Mouse (Mus musculus) right cerebral cortex, postnatal 36 days (tissue): Measurements from ENCODE around the gene E2f8.

Source experiments
- DNase-seq, 2 experiments: peaks; one replicate each; pipeline ENCODE4 v3.0.0; 2022; ENCODE audit warnings: low spot score in 2 of 2, mixed read lengths in 1 of 2

Gene E2f8

DNA sequence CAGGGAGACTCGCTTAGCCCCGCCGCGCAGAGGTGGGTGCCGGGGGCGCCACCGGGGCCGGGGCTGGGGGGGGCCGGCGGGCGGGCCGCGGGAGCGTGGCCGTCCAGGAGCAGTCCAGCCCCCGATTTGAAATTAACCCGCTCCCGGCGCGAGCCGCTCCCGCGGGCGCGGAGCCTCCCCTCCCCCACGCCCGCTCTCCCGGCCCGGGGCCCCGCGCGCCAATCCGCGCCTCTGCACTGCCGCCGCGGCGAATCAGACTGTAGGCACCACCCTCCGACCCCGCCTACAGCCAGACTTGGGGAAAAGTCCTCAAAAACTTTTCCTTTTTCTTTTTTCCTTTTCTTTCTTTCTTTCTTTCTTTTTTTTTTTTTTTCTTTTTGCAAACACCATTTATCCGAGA, at the start of gene E2f8:
TSS of gene E2f8 (minus strand) at position 111 of the 400 bp plus-strand sequence.
- no peak for DNase-seq

DNA sequence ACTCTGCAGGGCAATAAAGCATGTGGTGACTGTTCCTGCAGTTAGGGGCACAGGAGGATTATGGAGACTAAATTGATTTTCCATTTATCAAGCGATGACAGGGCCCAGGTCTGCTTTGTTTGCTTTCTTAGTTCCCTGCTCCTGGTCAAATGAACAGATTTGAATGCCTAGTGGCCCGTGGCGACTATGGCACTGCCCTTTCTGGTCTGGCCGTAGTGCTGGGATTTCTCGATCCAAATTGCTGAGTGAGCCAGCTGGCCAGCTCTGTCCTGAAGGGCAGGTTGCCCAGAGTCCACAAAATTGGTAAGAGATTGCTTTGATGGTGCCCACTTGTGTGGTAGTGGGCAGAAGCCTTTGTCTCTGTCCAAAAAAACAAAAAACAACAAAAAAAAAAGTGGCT, 49.0 kb upstream of the E2f8 start:
- peak; percentile 8 to 24 for DNase-seq

DNA sequence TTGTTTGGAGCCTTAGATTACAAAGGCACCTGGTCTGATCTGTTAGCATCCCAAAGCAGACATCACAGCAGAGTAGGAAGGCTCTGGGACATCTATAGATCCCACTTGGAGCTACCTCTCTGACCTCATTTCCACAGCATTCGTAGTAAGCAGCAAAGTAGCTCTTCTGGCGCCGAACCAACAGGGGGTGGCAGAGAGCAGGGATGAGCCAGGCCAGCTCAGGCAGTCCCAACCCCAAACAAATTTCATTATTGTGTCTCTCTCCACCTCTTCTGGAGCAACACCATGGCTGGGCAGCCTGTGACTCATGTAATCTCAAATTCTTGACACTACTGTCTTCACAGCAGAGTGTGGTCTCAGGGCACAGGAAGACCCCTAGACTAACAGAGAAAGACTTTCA, 47.0 kb upstream of the E2f8 start:
- DNase-seq: peak; percentile 27 to 37

DNA sequence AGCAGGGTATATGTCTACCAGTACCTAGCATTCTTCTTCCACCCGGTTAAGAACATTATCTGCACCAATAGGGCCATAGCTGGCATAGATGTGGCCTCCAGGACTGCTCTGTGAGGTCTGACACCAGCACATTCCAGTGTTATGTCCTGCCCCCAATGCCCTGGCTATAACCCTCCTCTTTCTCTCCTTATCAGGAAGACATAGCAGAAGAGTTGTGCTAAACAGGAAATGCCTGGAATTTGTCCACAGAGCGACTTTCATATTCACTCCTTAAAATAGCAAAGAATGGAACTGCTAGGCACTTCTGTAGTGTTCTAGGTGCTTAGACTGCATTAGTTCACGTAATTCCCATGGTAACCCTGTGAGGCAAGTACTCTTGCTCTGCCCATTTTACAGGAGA, 43.8 kb upstream of the E2f8 start:
- DNase-seq: no peak

DNA sequence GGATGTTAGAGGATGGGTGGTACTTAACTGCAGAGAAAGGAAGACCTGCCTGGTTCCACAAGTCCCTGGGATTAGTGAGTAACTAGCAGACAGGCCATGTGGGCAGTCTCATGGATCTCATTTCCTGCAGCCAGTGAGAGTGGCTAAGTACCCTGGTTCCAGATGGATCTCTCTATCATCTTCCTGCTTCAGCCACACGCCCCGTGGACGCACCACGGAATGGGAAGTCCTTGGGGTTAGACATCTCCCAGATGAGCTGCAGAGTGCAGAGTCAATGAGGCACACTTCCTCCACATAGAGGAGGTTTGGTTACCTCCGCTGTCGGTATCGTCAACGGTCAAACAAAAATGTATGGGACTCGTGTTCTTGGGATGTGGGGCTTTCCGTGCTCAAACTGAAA, 42.2 kb upstream of the E2f8 start:
- no peak for DNase-seq

DNA sequence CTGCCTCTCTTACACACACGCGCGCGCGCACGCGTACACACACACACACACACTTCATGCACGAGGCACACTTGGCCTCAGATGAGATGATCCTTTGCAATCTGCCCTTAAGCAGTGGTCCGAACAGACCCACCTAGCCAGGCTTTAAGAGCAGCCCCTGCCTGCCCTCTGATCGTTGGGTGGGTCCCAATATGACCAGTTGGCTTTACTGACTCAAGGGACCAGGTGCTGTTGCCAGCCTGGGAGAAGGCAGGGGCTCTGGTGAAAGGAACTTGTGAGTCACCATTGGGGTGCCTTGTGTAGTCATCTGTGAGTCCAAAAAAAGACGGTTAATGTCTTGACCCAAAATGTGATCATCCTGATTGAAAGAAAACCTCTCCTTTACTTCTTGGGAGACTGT, 37.0 kb upstream of the E2f8 start:
- no peak for DNase-seq

DNA sequence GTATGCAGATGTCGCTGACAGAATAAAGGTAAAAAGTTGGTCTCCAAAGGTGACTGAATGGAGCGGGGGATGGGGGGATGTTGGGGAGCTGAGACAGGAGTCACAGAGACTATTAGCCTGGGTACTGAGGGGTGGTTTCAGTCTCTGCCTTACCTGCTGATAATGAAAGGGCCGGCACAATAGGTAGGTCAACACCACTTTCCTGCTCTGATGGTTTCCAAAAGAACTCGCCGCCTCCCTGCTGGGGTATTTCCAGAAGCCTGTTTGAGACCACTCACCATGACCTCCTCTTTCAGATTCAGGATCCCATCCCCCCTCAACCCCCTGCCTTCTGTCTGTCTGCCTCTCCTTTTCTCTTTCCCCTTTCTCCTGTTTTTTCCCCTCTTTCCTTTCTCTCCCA, 36.6 kb upstream of the E2f8 start:
- no peak for DNase-seq

DNA sequence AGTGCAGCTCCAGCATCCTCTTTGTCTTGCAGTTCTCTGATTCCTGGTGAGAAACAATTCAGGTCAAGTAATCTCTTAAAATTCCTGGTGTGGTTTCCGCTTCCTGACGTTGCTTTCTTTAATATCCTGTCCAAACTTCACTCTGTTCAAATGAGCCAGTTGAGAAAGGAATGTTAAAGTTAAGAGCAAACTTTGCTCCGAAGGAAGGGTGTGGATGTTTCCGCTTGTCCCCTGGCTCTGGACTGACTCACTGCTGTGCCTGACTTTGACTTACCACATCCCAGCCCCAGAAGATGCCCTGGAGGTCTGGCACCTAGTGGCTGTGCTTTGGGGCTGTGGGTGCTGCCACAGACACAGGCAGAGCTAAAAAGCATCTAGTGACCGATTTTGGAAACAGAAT, 36.1 kb upstream of the E2f8 start:
- DNase-seq: no peak

DNA sequence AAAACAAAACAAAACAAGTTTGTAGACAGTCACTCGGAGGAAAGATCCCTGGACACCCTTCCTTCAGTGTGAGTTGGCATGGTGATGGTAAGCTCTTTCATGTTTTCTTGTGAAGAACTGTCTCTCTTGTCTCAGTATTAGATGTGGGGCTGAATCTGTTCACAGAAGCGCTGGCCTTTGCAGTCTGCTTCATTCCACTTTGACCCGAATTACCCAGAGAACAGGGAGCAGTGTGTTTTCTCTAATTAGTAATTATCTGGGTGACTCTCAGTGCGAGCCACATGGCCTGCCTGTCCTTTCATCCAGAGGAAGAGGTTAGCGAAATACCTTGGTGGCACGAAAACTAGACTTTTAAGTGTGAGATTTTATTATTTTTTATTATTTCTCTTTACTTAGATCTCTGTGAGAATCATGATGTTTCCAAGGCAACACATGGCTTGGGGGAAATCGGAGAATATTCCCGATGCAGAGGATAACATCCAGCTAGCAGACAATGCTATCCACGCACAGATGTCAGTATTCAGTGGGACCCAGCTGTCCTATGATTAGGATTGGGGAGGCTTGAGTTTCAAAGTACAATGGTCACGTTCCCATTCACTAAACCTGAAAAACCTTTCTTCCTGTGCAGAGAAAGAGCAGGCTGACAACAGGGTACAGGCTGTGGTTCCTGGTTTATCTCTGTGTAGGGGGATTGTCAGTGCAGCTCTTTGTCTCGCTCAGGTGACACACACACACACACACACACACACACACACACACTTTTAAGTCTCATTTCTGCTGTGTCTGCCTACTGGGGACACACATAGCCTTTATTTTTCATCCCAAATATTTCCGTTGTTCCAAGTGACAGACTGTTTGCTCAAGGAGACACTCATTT, 33.5 kb upstream of the E2f8 start:
- no peak for DNase-seq

DNA sequence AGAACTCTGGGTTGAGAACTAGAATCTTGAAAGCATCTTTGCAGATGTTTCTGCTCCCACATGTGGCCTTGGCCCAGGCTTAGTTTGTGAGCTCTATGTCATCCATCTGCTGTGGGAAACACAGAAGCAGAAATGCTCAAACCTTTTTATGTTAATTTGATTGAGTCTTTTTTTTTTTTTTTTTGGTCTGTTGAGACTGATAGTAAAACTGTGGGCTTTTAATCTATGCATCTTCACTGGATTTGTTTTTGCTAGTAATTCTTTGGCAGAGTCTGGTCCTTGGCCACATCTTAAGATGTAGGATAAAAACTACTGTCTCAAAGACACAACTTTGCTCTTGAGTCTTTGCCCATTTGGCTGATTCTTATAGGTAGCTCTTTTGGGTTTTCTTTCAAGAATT, 29.8 kb upstream of the E2f8 start:
- DNase-seq: no peak

DNA sequence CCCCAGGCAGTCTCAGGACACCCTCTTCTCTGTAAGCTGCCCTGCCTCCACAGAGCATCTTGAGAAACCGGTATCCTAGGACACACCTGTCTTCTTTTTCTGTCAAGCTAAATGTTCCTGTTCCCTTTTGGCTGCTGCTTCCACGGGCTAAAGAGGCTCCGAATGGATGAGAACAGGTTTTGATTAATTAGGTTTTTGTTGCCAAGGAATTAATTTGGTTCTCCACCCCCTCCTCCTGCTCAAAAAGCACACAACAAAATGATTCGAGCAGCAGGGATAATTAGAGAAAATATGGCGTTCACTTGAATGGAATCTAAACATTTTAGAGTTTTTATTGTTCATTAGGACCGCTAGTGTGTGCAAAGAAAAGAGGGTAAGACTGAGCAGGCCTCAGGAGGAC, 28.9 kb upstream of the E2f8 start:
- DNase-seq: no peak

DNA sequence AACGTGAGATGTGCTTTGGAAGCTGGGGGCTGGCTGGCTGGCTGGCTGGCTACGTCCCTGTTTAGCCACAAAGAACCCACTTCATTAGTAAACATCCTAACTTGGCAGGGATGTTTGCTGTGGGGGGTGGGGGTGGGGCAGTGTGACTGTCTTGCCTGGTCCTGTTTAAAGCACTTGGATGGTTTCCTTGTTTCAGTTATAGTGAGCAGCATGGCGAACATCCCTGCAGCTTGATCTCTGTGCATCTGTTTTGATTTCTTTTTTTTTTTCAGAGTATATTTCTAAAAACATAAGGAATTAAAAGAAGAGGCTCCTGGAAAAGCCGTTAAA, 27.9 kb upstream of the E2f8 start:
- DNase-seq: no peak

DNA sequence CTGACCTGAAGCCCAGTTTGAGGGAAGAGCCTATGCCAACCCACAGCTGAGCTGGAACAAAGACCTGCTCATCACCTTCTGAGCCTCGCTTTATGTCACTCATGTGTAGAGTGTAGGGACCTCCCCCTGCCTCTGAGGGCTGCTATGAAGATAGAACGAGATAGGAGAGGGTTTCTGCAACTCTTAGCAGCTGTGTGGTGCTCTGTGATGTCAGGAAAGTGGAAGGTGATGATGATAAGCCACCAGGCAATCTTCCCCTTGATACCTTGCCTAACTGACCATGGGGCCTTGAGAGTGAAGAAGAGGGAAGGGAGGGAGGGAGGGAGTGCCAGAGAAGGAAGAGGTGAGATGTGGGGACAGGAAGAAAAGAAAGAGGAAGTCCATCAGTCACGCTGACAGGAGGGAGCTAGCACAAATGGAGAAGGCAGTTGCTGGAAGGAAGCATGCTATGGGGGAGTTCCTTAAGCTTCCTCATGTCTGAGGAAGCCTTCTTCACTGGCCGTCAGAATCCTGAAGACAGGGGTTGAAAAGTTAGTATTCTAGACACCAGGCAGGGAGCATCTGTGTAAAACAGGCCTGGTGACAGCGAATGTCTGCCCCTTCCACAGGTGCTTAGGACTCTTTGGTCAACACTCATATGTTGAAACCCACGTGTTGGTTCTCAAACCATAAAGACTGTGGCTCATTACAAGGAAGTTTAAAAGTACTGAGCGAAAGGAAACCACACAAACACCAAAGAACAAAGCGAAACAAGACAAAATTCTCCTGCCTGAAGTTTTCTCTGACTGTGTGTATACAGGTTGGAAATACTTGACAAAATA, 27.3 kb upstream of the E2f8 start, which contains the start of gene Nav2:
TSS of gene Nav2 (plus strand) at position 196 of the 821 bp plus-strand sequence.
- no peak for DNase-seq

DNA sequence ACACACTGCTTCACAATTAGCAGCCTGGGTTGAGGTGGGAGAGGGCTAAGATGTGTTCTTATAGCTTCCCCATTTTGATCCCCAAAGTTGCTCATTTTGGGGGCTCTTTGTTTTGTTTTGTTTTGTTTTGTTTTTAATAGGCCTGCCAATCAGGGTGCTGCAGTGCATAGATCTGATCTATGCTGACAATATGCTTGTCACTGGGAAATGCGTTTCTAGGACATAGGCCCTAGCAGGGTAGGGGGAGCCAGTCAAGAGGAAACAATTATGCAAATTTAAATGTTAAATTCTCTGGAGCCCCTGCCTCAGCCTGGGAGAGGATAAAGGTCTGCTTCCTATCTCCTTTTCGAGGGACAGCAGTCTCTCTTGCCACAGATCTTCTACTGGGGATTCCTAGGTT, 21.1 kb upstream of the E2f8 start:
- DNase-seq: no peak

DNA sequence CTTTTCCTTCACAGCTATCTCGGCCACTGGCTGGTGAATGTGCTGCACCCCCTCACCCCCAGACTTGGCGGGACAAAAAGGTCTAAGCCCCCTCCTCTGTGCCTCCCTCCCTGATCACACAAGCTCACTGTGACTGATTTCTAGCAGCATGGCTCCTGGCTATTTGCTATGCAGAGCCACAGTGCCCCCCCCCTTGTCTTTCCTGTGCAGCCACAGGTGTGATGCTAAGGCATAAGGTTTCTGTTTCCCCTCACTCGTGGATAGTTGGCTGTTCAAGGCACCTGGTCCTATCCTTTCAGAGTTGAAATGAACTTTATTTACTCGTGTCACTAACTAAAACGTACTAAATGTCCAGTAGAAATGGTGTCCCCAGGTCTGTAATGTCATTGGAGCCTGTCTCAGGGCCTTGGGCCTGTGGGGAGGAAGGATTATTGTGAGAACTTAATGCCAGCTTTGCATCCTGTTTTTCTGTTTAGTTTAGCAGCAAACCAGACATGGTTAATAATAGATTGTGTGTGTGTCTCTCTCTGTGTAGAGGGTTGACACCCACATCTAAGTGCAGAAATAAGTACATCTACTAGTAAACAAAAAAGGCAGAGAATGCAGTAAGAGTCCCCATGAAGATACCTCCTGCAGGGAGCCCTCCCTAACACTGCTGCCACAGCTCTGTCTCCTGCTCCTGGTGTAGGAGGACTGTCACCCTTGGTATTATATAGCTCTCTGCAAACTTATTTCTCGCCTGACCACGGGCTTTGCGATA, 19.2 kb upstream of the E2f8 start:
- DNase-seq: no peak

DNA sequence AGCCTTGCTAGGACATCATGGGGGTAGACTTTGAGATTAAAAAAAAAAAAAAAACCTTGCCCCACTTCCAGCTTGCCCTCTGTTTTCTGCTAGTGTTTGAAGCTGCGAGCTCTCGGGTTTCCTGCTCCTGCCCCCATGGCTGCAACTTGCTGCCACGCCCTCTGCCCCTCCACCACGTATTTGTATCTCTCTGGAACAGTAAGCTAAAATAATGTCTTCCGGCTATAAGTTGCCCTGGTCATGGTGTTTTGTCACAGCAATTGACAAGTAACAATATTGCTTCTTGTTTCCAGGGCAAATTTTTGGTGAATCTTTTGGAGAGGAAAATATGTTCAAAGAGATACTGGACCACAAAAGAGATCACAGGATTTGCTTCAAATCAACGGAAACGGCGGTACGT, 17.0 kb upstream of the E2f8 start:
- no peak for DNase-seq

DNA sequence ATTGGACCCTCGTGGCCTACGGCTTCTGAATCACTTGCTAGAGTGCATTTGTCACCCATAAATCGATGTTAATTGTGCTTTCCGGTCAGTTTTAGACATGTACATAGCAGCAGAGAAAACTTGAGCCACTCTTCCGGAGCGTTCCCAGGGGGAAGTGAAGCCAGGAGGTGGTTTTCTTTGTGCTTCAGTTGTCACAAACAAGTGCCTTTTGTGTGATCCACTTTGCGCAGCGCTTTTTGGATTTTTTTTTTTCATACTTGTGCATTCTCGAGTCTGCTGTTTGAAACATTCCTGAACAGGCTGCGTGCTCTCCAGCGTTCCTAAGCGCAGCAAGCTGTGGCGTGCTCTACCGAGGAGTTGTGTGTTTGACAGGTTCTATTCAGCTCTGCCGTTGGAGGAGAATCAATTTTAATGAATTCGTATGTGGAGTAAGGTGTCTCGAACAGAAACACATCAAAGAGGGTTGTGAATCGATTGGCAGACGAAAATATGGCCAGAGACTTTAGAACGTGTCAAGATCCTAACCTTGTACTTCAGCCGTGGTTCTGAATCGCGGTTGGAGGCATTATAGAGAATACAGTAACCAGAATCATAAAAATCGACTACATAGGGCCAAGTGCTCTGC, 16.3 kb upstream of the E2f8 start:
- DNase-seq: no peak

DNA sequence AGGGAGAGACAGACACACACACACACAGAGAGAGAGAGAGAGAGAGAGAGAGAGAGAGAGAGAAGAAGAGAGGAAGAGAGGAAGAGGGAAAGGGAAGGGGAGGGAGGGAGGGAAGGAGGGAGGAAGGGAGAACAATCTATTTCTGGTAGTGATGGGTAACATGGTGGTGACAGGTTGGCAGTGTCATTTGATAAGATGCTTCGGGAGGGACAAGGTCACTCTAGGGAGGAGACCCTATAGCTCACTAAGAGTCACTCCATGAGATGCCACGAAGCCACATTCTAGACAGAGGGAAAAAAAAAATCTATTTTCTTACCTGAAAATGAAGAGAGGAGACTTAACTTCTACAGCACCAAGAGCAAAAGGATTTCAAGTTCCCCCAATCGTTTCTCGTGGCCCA, 14.7 kb upstream of the E2f8 start:
- no peak for DNase-seq

DNA sequence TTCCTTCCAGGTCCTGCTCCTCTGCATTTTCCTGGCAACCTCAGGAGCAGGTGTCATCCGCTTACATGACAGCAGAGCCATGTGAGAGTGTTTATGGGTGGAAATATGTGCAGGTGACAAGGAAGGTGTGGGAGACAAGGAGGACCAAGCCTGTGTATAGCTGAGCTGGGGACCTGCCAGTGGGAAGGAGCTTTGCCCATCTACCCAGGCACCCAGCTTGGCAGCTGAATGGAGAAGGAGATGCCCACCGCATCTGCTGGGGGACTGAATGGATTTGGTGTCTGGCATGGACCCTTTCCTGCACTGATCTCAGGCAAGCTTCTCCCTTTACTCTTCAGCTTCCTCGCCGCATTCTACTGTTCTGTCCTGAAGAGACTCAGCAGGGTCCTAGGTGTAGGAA, 14.1 kb upstream of the E2f8 start:
- DNase-seq: no peak

DNA sequence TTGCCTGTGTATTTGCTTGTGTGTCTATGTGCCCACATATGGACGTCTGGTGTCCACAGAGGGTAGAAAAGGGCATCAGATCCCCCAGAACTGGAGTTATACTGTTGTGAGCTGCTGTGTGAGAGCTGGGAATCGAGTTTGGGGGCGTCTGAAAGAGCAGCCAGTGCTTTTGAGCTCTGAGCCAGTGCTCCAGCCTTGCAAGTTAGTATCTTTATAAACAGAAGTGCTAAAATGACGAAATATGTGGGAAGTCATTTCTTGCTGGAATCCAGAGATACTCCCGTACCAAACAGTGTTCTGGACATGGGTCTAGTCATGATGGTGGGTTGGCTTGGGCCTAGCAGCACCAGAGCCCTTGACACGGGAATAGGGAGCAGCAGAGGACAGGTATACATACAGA, 13.4 kb upstream of the E2f8 start:
- DNase-seq: no peak

DNA sequence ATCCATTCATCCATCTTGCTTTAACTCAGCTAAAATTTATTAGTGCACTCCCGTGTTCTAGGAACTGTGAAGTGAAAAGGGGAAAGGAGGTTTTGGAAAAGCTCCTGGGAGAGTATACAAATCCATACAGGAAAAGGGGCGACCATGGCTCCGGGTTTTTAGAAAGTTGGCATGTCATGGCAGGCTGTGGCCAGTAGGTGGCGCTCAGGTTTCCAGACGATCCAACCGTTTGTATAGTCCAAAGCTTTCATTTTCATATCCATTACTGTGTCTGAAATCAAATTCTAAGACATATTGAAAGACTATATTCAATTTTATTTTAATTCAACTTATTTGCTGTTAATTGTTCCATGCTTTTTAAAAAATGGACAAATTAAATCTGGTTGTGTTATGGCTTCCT, 12.8 kb upstream of the E2f8 start:
- peak; percentile 50 to 52 for DNase-seq

DNA sequence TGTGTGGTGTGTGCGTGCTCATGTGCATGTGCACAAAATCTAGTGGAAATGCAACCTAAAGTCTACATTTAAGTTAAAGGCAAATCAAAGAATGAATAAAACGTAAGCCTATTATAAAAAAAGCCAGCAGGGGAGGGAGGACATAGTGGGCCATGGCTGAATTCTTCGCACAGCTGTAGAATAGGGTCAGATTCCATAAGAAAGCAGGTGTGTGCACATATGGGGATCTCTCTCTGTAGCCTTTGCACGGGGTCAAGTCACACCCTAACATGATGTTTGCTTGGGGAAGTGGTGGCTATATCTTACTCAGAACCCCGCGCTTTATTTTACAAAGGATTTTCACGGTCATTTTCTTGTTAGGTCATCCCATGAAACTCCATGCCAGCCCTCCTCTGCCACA, 11.7 kb upstream of the E2f8 start:
- DNase-seq: no peak
